Mouse (Mus musculus): ENCODE results near the gene Wnk2. TPM values are rescaled to one million over a fixed set of nuclear protein-coding genes. Genes with fewer than 3 reads are reported as not detected.
"Not testable (repeated sequence)": the region's sequence is repeated elsewhere in the genome, so short reads cannot be mapped to it uniquely, and the experiment has no call there.

The Wnk2 gene
- total RNA-seq, 2 experiments from 2014 or later: 63.4 to 85.0 TPM

- DNase-seq (ENCODE audit: low spot score): no peak
Measured at GRCm38 (mm10) chr13:49094667-49095066, 53.1 kb downstream of the Wnk2 start.

- no peak for DNase-seq (ENCODE audit: low spot score)
Measured at GRCm38 (mm10) chr13:49093471-49093891, 54.3 kb downstream of the Wnk2 start.

- DNase-seq (ENCODE audit: low spot score): no peak
Measured at GRCm38 (mm10) chr13:49092596-49092995, 55.2 kb downstream of the Wnk2 start.

GRCm38 (mm10) chr13:49090176-49090575 lies 57.6 kb downstream of the Wnk2 start:
- no peak for DNase-seq (ENCODE audit: low spot score)

DNA sequence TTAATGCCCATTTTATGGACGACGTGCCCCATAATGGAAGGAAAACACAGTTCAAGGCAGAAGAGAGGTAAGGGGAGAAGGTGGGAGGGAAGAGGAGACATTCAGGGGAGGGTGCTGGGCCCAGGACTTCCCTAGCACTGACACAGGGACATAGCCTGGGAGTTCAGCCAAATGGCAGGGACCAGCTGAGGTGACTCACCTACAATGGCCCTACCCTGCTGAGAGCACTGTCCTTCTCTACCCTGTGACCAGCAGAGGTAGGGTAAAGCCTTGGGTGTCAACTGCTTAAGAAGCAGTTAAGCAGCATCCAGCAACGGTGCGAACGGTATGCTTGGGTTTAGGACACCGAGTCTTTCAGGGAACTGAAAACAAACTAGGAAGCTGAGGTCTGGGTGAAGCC lies 58.9 kb downstream of the Wnk2 start:
- DNase-seq (ENCODE audit: low spot score): peak; percentile 72

DNA sequence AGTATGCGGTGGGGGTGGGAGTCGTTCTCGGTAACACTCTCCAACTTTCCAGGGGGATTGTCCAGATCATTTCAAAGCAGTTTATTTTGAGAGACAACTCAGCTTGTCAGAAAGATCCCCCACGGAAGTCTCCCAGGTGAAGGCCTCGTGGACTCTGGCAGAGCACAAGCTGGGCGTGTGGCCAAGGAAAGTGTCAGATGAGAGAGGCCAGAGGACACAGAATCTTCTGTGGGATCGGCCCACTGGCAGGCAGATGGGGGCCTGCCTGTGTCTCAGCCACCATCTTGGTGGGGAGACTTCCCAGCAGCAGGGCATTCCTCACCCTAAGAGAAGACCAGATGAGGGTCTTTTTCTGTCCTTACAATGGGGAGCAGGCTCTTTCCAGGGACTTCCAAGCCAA lies 60.4 kb downstream of the Wnk2 start:
- peak; percentile 61 for DNase-seq (ENCODE audit: low spot score)

- no peak for DNase-seq (ENCODE audit: low spot score)
Measured at GRCm38 (mm10) chr13:49086431-49086830, 61.4 kb downstream of the Wnk2 start.

DNA sequence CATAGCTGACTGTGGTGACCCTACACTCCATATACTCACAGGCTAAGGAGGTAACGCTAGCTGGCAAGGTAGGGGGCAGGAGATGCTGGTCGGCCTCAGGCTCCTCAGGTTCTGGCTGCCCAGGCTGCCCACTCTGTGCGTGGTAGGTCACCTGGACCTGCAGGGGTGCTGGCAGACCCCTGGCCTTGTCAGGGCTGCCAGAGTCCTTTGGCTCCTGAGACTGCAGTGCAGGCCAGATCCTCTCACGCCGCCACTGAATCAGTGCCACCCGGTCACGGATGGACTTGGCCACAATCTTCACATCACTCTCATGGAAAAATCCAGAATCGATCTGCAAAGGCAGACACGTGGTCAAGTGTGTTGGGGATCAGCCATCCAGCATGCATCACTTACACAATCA lies 62.6 kb downstream of the Wnk2 start:
- DNase-seq (ENCODE audit: low spot score): no peak

DNA sequence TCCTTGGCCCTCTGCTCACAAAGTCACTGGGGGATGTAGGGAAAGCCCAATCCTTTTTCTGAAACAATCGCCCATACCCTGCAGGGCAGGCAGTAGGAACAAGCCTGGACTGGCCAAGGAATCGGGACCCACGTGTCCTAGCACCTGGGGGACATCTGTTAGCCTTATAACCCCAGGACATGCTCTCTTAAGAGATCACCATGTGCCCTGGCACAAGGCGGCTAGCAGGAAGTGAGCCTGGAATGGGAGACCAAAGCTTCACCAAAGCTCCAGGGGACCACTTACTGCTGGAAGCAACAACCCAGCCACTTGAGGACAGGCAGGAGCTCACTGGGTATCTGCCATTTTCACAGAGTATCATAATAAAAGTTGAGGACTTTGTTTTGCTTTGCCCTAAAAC lies 63.0 kb downstream of the Wnk2 start:
- no peak for DNase-seq (ENCODE audit: low spot score)

- no peak for DNase-seq (ENCODE audit: low spot score)
Measured at GRCm38 (mm10) chr13:49083941-49084340, 63.9 kb downstream of the Wnk2 start.

DNA sequence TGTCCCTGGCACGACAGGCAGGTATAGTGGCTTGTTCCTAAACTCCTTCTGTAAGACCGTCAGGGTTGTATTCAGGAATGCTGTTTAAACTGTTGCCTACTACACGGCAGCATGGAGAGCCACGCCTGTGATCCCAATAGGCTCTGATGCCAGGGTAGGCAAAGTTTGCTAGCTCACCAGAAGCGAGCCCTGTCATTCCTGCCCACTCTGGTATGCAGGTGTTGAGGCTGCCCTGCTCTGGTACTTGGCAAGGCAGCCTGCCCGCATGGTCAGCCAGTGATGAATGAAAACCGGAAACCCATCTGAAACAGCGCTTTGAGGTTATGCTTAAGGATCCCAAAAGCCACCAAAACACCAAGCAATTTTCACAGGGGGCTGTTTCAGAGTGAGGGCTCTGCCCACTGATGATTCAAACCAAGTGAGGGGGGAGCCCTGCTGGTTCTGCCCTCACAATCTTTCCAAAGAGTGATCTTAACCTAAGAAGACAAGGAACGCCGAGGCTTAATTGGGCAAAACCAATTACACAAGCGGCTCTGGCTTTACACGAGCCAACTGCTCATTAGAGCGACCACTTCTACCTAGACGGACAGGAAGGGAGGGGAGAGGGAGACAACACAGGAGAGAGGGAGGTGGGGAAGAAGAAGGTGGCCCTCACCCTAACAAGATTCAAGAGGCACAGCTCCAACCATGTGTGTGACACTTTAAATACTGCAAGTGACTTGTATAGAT lies 65.5 kb downstream of the Wnk2 start:
- DNase-seq (ENCODE audit: low spot score): no peak

DNA sequence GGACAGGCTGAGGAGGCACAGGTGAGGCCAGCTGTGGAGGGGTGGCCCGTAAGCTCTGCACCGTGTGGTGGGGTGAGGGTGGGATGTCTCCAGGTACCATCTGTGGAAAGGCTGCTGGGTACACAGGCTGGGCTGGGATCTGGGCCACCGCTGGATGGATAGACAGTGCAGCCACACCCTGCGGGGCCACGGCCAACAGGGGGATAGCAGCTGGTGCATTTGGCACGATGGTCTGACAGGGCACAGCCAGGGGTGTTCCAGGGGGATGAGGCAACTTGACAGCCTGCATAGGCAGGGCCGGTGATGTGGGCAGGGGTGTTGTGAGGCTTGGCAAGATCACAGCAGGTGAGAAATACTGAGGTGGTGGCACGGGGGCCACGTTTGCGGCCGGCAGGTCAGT lies 71.6 kb downstream of the Wnk2 start:
- no peak for DNase-seq (ENCODE audit: low spot score)

- DNase-seq (ENCODE audit: low spot score): no peak
Measured at GRCm38 (mm10) chr13:49075377-49075776, 72.4 kb downstream of the Wnk2 start.

DNA sequence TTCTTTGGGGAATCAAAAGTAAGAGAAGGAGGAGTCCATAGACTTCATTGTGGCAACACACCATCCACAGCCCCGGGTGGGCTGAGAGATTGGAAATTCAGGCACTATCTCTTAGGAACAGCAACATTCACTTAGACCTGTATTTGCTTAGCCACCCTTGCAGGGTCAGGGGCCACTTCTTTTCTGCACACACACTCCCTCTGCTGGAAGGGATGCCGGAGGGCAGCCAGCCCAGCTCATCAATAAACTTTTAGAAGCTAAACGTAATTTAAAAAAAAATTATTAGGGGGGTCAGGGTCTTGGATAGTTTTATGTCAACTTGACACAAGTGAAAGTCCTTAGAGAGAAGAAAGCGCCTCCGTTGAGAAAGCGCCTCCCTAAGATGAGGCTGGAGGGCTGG lies 74.5 kb downstream of the Wnk2 start:
- DNase-seq (ENCODE audit: low spot score): no peak

DNA sequence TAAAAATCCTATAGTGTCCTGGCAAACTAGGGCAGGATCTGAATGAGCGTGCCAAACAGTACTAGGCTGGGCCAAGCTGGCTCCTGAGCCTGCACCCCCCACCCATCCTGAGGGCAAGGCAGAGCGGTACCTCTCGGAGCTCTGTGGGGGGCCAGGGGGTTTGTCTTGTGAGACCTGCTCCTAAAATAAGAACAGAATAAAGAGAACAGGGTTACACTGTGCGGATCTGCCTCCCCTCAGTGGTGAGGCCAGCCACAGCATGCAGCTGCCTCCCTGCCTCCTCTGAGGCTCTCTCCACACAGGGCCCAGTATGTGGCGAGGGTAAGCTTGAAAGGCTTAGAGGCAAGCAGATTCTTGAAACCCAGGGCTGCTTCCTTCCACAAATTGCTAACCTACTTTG lies 76.0 kb downstream of the Wnk2 start:
- no peak for DNase-seq (ENCODE audit: low spot score)

- no peak for DNase-seq (ENCODE audit: low spot score)
Measured at GRCm38 (mm10) chr13:49069979-49070378, 77.8 kb downstream of the Wnk2 start.

- no peak for DNase-seq (ENCODE audit: low spot score)
Measured at GRCm38 (mm10) chr13:49069393-49069792, 78.4 kb downstream of the Wnk2 start.

DNA sequence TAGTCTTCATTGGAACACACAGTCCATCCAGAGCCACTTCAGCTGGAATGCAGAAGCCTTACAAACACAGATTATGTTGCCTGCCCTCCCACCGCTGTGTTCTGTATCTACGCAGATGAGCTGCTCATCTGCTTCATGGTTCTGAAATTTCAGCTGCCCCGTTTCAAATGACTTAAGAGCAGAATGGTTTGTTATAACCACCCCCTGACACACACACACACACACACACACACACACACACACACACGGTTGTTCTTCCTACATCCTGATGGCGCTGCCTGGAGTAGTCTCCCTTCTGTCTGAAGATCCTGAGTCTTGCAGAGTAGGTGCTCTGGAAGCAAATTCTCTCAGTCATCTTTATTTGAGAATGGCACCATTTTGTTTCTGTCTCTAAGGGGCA lies 83.6 kb downstream of the Wnk2 start:
- DNase-seq (ENCODE audit: low spot score): no peak

- DNase-seq (ENCODE audit: low spot score): no peak
Measured at GRCm38 (mm10) chr13:49060456-49060855, 87.4 kb downstream of the Wnk2 start.

GRCm38 (mm10) chr13:49058528-49058927 lies 89.3 kb downstream of the Wnk2 start:
- DNase-seq (ENCODE audit: low spot score): peak; percentile 71

GRCm38 (mm10) chr13:49056304-49056703 lies 91.5 kb downstream of the Wnk2 start:
- no peak for DNase-seq (ENCODE audit: low spot score)

DNA sequence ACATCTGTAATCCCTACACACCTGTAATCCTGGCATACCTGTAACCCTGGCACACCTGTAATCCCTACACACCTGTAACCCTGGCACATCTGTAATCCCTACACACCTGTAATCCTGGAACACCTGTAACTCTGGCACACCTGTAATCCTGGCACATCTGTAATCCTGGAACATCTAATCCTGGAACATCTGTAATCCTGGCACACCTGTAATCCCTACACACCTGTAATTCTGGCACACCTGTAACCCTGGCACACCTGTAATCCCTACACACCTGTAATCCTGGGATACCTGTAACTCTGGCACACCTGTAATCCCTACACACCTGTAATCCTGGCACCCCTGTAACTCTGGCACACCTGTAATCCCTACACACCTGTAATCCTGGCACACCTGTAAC lies 93.1 kb downstream of the Wnk2 start:
- not testable (repeated sequence) for DNase-seq (ENCODE audit: low spot score)

GRCm38 (mm10) chr13:49053333-49053732 lies 94.5 kb downstream of the Wnk2 start:
- DNase-seq (ENCODE audit: low spot score): no peak

DNA sequence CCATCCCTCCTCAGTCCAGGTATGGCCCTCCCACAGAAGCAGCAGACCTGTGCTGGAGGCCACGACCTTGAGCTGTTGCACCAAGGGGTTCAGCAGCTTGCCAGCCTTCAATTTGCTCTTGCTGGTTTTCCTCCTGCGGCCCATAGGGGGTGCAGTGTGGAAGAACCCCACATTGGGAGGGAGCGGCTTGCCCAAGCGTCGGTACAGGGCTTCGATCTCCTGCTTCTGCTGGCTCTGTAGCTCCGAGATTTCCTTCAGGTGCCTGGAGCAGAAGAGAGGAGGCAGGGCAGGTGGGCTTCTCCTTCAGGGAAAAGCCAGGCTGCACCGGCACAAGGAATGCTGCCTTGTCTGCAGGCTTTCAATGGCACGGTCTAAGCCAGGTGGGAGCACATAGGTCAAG lies 95.3 kb downstream of the Wnk2 start:
- DNase-seq (ENCODE audit: low spot score): no peak
